Mouse (Mus musculus) CH12.LX (cell line): ENCODE data around the gene Gm11487. TPM values are rescaled to one million over a fixed set of nuclear protein-coding genes. Genes with fewer than 3 reads are reported as not detected.

Source experiments
- DNase-seq: peaks from one replicate; pipeline ENCODE4 v3.0.0-alpha.2; 2013; ENCODE audit errors: extremely low read depth
- H3K27ac ChIP-seq: 2 replicates; pipeline ENCODE4 v1.5.1; 2012; ENCODE audit warnings: low read depth, mild to moderate bottlenecking, control low read depth, moderate library complexity; ENCODE audit not compliant: insufficient read depth
- H3K27me3 ChIP-seq: replicated peaks from 2 replicates; pipeline ENCODE3; 2012; ENCODE audit warnings: inconsistent platforms
- H3K36me3 ChIP-seq, 2 experiments: replicated peaks in 1 of 2; 2 replicates each; pipeline versions ENCODE3 to v1.6.1; 2012; ENCODE audit warnings: inconsistent platforms in 1 of 2, low read length in 1 of 2, mild to moderate bottlenecking in 1 of 2, mixed read lengths in 1 of 2, moderate library complexity in 1 of 2; ENCODE audit not compliant: control insufficient read depth in 1 of 2, insufficient read depth in 1 of 2
- H3K4me1 ChIP-seq, 2 experiments: 2 replicates each; pipeline ENCODE4 v1.6.1; 2012; ENCODE audit warnings: inconsistent platforms in 1 of 2, moderate library complexity in 1 of 2; ENCODE audit not compliant: insufficient read depth in 2 of 2, control insufficient read depth in 1 of 2
- H3K4me2 ChIP-seq: 2 replicates; pipeline ENCODE4 v1.6.1; 2012; ENCODE audit warnings: low read depth, mild to moderate bottlenecking, control low read depth; ENCODE audit not compliant: poor library complexity, insufficient read depth, severe bottlenecking
- H3K4me3 ChIP-seq, 3 experiments: fragments of 150-350 bp in 1 of 3; sonication (generic) in 1 of 3; replicated peaks in 1 of 3; 2 replicates each; pipeline versions ENCODE3 to v1.5.1; 2011 to 2012; ENCODE audit warnings: low read depth in 2 of 3, low read length in 2 of 3, mild to moderate bottlenecking in 2 of 3, moderate library complexity in 2 of 3, control low read depth in 1 of 3, improper control_type of control experiment in 1 of 3, inconsistent platforms in 1 of 3, mixed read lengths in 1 of 3; ENCODE audit not compliant: poor library complexity in 1 of 3
- H3K79me2 ChIP-seq: replicated peaks from 2 replicates; pipeline ENCODE4 v1.6.1; 2012; ENCODE audit warnings: mild to moderate bottlenecking, moderate library complexity; ENCODE audit not compliant: control insufficient read depth, poor library complexity, insufficient read depth, severe bottlenecking; ENCODE audit errors: extremely low read depth
- H3K9ac ChIP-seq: 2 replicates; pipeline ENCODE4 v1.6.1; 2012; ENCODE audit warnings: low read depth, mild to moderate bottlenecking, control low read depth, moderate library complexity; ENCODE audit not compliant: insufficient read depth
- H3K9me3 ChIP-seq: replicated peaks from 2 replicates; pipeline ENCODE3; 2012; ENCODE audit warnings: low read length, inconsistent platforms, mixed read lengths
- CHD2 ChIP-seq: IDR thresholded peaks from 2 replicates; pipeline ENCODE4 v1.6.1; 2011; ENCODE audit warnings: low read length, improper control_type of control experiment
- CTCF ChIP-seq, 2 experiments: IDR thresholded peaks in 1 of 2; conservative IDR thresholded peaks in 1 of 2; 2 replicates each; pipeline ENCODE4 v1.5.1; 2011 to 2012; ENCODE audit warnings: low read depth in 2 of 2, low read length in 2 of 2, improper control_type of control experiment in 1 of 2, inconsistent platforms in 1 of 2, mild to moderate bottlenecking in 1 of 2, moderate library complexity in 1 of 2
- EP300 ChIP-seq: IDR thresholded peaks from 2 replicates; pipeline ENCODE4 v1.6.1; 2011; ENCODE audit warnings: low read length, improper control_type of control experiment
- HCFC1 ChIP-seq: IDR thresholded peaks from 2 replicates; pipeline ENCODE4 v1.6.1; 2012; ENCODE audit warnings: low read depth, mild to moderate bottlenecking, inconsistent platforms, low read length, improper control_type of control experiment
- IRF4 ChIP-seq: IDR thresholded peaks from 2 replicates; pipeline ENCODE4 v1.6.1; 2014; ENCODE audit warnings: low read depth, mild to moderate bottlenecking, inconsistent platforms, low read length, improper control_type of control experiment
- JUN ChIP-seq: IDR thresholded peaks from 2 replicates; pipeline ENCODE4 v1.6.1; 2011; ENCODE audit warnings: low read depth, mild to moderate bottlenecking, low read length, improper control_type of control experiment, moderate library complexity; ENCODE audit not compliant: insufficient read depth
- MEF2A ChIP-seq: IDR thresholded peaks from 2 replicates; pipeline ENCODE4 v1.6.1; 2014; ENCODE audit warnings: low read depth, mild to moderate bottlenecking, inconsistent platforms, low read length, improper control_type of control experiment, borderline replicate concordance
- MXI1 ChIP-seq: IDR thresholded peaks from 2 replicates; pipeline ENCODE4 v1.6.1; 2011; ENCODE audit warnings: mild to moderate bottlenecking, low read depth, low read length, improper control_type of control experiment
- NELFE ChIP-seq: IDR thresholded peaks from 2 replicates; pipeline ENCODE4 v1.6.1; 2011; ENCODE audit warnings: low read depth, low read length, improper control_type of control experiment
- NRF1 ChIP-seq: IDR thresholded peaks from 2 replicates; pipeline ENCODE4 v1.6.1; 2014; ENCODE audit warnings: low read depth, mild to moderate bottlenecking, inconsistent platforms, low read length, improper control_type of control experiment, moderate library complexity
- PAX5 ChIP-seq: IDR thresholded peaks from 2 replicates; pipeline ENCODE4 v1.6.1; 2012; ENCODE audit warnings: low read length, inconsistent platforms, mixed read lengths
- POLR2AphosphoS2 ChIP-seq: IDR thresholded peaks from 2 replicates; pipeline ENCODE4 v1.6.1; 2011; ENCODE audit warnings: low read depth, low read length, improper control_type of control experiment
- RCOR1 ChIP-seq: conservative IDR thresholded peaks from 2 replicates; pipeline ENCODE4 v1.6.1; 2012; ENCODE audit warnings: low read depth, mild to moderate bottlenecking, inconsistent platforms, low read length, improper control_type of control experiment
- SMC3 ChIP-seq: IDR thresholded peaks from 2 replicates; pipeline ENCODE4 v1.6.1; 2011; ENCODE audit warnings: low read depth, low read length, improper control_type of control experiment
- TBP ChIP-seq: conservative IDR thresholded peaks from 2 replicates; pipeline ENCODE4 v1.6.1; 2011; ENCODE audit warnings: low read depth, low read length, improper control_type of control experiment
- UBTF ChIP-seq: IDR thresholded peaks from 2 replicates; pipeline ENCODE4 v1.6.1; 2012; ENCODE audit warnings: low read depth, mild to moderate bottlenecking, inconsistent platforms, low read length, improper control_type of control experiment, moderate library complexity
- USF2 ChIP-seq: conservative IDR thresholded peaks from 2 replicates; pipeline ENCODE4 v1.6.1; 2011; ENCODE audit warnings: low read depth, low read length, improper control_type of control experiment
- ZC3H11A ChIP-seq: IDR thresholded peaks from 2 replicates; pipeline ENCODE4 v1.6.1; 2012; ENCODE audit warnings: low read depth, mild to moderate bottlenecking, inconsistent platforms, low read length, improper control_type of control experiment
- ZKSCAN1 ChIP-seq: IDR thresholded peaks from 2 replicates; pipeline ENCODE4 v1.6.1; 2012; ENCODE audit warnings: low read depth, inconsistent platforms, low read length, improper control_type of control experiment, borderline replicate concordance
- dilution Hi-C: fragments of 300-500 bp; cut with MboI; formaldehyde crosslinking; loops from 2 replicates; pipeline ENCODE4 v1.14.3; 2020; ENCODE audit warnings: low sequenced_read_pairs; ENCODE audit not compliant: extremely low pct_unique_long_range_greater_than_20kb, extremely low pct_ligation_motif_present
- in situ Hi-C: fragments of 300-500 bp; cut with MboI; formaldehyde crosslinking; loops from 3 replicates; pipeline ENCODE4 v1.14.3; 2019; ENCODE audit warnings: low sequenced_read_pairs, low pct_ligation_motif_present, low pct_unique_long_range_greater_than_20kb, mixed read lengths
- polyA plus RNA-seq: library from polyadenylated mRNA; unstranded; fragments of >175 nt; gene quantifications from 2 replicates; pipeline ENCODE4 v1.2.1, GENCODE M21; 2012; ENCODE audit warnings: low read depth; ENCODE audit not compliant: insufficient read length
- total RNA-seq, 2 experiments: library from RNA; depleted of rRNA; stranded (reverse); fragments of 300-350 nt in 1 of 2; fragments of >200 nt in 1 of 2; gene quantifications; 2 replicates each; pipeline ENCODE4 v1.2.3; 2012 to 2014

Gm11487 gene
- total and polyA plus RNA-seq, 3 experiments = not detected

DNA sequence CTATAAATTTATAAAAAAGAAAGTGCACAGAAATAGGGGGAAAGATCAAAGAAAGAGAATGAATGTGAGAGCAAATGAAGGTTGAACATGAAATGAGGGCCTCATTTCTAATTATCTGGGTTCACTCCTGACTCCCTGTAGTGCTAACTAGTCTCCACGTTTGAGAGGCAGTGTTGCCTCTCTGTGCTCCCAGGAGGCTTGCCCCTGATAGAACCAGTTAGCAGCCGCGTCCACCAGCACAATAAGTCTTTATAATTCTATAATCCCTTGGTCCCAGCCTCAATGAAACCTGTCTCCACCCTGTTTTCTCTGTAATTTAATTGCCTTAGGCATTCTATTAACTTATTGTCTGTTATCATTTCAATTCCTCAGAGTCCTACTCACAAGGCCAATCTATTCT, 38.3 kb downstream of the Gm11487 start:
- no peak for TF ChIP-seq MEF2A
- no peak for TF ChIP-seq JUN
- no peak for TF ChIP-seq ZC3H11A
- no peak for TF ChIP-seq IRF4
- no peak for TF ChIP-seq NELFE
- TF ChIP-seq RCOR1 = no peak
- TF ChIP-seq NRF1 = no peak
- TF ChIP-seq USF2 = no peak
- TF ChIP-seq UBTF = no peak
- no peak for TF ChIP-seq CHD2
- no peak for TF ChIP-seq ZKSCAN1
- TF ChIP-seq SMC3 = no peak
- no peak for TF ChIP-seq EP300
- TF ChIP-seq PAX5 = no peak
- no peak for TF ChIP-seq TBP
- TF ChIP-seq HCFC1 = no peak
- no peak for TF ChIP-seq POLR2AphosphoS2
- TF ChIP-seq CTCF (conservative IDR thresholded peaks at IDR 0.05 in 1 of 2, IDR thresholded peaks at IDR 0.05 in 1 of 2; ENCODE audit: low read depth in 2 of 2, low read length in 2 of 2) = no peak
- TF ChIP-seq MXI1 = no peak
- H3K79me2 ChIP-seq = no peaks in the 10 kb centered on the region
- no peak for DNase-seq
- H3K27me3 ChIP-seq = no peaks in the 10 kb centered on the region
- H3K27ac ChIP-seq = no peak overlapping the region
- peaks cover 23% of the 10 kb centered on the region for H3K9me3 ChIP-seq
- H3K4me3 ChIP-seq = no peak overlapping the region
- H3K9ac ChIP-seq = no peak overlapping the region
- H3K4me1 ChIP-seq = no peaks in the 10 kb centered on the region
- H3K36me3 ChIP-seq = no peaks in the 10 kb centered on the region
- H3K4me2 ChIP-seq = no peak overlapping the region
- dilution Hi-C loops = no loop called here
- in situ Hi-C loops = no loop called here

Other genes with a start within 250 kb of the Gm11487 start
- gene Gm11238, start 202.8 kb upstream of the Gm11487 start, total RNA-seq (2012; rRNA removed) = not detected in 2 replicates
- gene Gm11238, start 202.8 kb upstream of the Gm11487 start, total RNA-seq (2014; rRNA removed) = not detected in 2 replicates
- gene Gm11238, start 202.8 kb upstream of the Gm11487 start, polyA plus RNA-seq = not detected in 2 replicates
- not detected in 2 replicates for gene Gm11237, start 217.9 kb upstream of the Gm11487 start, total RNA-seq (2012; rRNA removed)
- not detected in 2 replicates for gene Gm11237, start 217.9 kb upstream of the Gm11487 start, total RNA-seq (2014; rRNA removed)
- gene Gm11237, start 217.9 kb upstream of the Gm11487 start, polyA plus RNA-seq = not detected in 2 replicates
- not detected in 2 replicates for gene Gm11236, start 233.0 kb upstream of the Gm11487 start, total RNA-seq (2012; rRNA removed)
- not detected in 2 replicates for gene Gm11236, start 233.0 kb upstream of the Gm11487 start, total RNA-seq (2014; rRNA removed)
- gene Gm11236, start 233.0 kb upstream of the Gm11487 start, polyA plus RNA-seq = not detected in 2 replicates